Mouse (Mus musculus): ENCODE measurements around the gene Epo. TPM values are rescaled to one million over a fixed set of nuclear protein-coding genes. Genes with fewer than 3 reads are reported as not detected.
A peak's percentile ranks its signal among the peaks of the same experiment; 100 is the strongest.

Gene Epo
- polyA plus RNA-seq, 1 experiment from 2014 or later = 0.45 TPM

DNA sequence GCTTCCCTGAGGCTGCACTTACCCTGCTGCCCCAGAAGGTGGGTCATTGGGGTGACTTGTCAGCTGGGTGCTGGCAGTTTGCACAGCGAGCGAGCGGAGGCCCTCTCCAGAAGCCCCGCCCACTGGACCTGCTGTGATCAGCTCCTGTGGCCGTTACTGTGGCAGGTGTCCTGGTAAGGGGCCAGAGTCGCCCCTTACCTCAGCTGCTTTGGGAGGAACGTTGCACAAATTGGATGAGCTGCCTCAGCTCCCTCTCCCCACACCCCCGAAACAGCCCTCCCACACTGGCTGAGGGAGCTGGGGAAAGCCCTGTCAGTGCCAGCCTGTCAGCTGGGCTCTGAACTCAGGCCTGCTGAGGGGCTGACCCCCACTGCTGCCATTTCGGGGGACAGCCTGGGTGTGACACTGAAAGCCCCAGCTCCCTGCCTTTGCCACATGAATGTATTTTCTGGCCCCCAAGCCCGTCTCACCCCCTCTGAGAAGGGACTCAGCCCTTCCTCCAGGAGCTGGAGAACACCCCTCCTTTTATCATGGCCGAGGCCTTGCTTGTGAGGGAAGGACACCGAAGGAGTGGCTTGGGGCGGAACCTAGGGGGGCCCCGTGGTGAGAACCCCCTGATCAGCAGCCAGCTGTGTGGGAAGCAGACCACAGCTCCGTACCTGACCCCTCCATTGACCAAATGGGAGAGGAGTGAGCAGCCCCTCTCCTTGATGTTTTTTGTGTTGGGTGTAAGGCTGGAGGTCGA lies 6.7 kb downstream of the Epo start:
- ATAC-seq (replicated peaks; ENCODE audit: low FRiP score) = no peak

DNA sequence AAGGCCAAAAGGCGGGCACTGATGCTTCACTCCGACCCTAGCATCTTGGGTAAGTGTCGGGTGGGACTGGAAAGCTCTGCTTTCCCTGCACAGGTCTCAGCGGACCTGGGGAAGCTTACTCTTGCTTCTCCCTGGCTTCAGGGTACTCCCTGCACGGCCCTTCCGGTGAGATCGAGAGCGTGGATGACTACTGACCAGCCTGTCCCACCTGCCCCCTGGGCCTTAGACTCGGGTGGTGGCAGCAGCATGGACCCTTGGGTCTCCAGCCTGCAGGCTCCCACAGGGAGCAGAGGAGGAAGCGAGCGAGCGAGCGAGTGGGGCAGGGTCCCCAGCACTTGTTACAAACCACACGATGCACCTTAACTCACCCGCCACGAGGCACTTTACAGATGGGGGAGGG lies 7.5 kb downstream of the Epo start:
- ATAC-seq (replicated peaks; ENCODE audit: low FRiP score) = no peak
- H3K4me3 ChIP-seq (replicated peaks) = no peak overlapping the region
- no peak overlapping the region for H3K9ac ChIP-seq
- H3K4me1 ChIP-seq = peaks cover 27% of the 10 kb centered on the region
- no peak overlapping the region for H3K4me2 ChIP-seq
- H3K9me3 ChIP-seq (replicated peaks) = no peaks in the 10 kb centered on the region
- no peaks in the 10 kb centered on the region for H3K27me3 ChIP-seq
- 74% methylated on average over 16 of the region's 16 CpGs for WGBS
- H3K27ac ChIP-seq = peak overlapping the region; percentile 29; the same call in 1 of the 2 replicates
- peaks cover 98% of the 10 kb centered on the region for H3K36me3 ChIP-seq

More for the DNA sequence above, 6.7 kb downstream of the Epo start:
- Histone ChIP-seq H3K27ac (peak overlapping the region; percentile 45), H3K27me3 (no peaks in the 10 kb centered on the region), H3K4me1 (peaks cover 35% of the 10 kb centered on the region), H3K4me3 (replicated peaks) (no peak overlapping the region), H3K4me2 (no peak overlapping the region), H3K9ac (no peak overlapping the region), H3K9me3 (replicated peaks) (no peaks in the 10 kb centered on the region), H3K36me3 (peaks cover 89% of the 10 kb centered on the region)
- 46% methylated on average over 16 of the region's 16 CpGs for WGBS

DNA sequence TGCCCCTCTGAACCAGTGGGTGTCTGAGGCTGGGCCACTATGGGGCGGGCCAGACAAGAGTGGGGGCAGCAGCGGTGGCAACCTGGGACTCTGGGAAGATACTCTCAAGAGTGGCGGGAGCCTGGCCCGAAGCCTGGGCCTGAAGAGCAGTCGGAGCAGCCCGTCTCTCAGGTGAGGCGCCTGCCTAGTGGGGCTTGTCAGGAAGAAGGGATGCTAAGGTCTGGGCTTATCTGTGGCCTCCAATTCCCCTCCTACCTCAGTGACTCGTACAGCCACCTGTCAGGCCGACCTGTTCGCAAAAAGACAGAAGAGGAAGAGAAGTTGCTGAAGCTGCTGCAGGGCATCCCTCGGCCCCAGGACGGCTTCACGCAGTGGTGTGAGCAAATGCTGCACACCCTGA lies 8.4 kb downstream of the Epo start:
- WGBS = 88% methylated on average over 13 of the region's 13 CpGs
- Histone ChIP-seq H3K27me3 (no peaks in the 10 kb centered on the region), H3K4me2 (no peak overlapping the region), H3K4me3 (replicated peaks) (no peak overlapping the region), H3K9ac (no peak overlapping the region), H3K9me3 (replicated peaks) (no peaks in the 10 kb centered on the region), H3K4me1 (peaks cover 18% of the 10 kb centered on the region), H3K36me3 (peaks cover 98% of the 10 kb centered on the region), H3K27ac (no peak overlapping the region)
- no peak for ATAC-seq (replicated peaks; ENCODE audit: low FRiP score)

DNA sequence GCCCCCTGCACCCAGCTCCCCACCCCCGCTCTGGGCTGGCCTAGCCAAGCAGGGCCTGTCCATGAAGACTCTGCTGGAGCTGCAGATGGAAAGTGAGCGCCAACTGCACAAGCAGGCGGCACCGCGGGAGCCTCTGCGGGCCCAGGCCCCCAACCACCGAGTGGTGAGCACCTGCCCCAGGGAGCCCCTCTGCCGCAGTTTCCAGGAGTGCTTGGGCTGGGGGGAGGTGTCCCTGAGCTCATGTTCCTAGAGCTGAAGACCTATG lies 8.9 kb downstream of the Epo start:
- peaks cover 14% of the 10 kb centered on the region for H3K4me1 ChIP-seq
- no peak overlapping the region for H3K9ac ChIP-seq
- H3K27me3 ChIP-seq = no peaks in the 10 kb centered on the region
- H3K4me3 ChIP-seq (replicated peaks) = no peak overlapping the region
- H3K27ac ChIP-seq = no peak overlapping the region
- WGBS = 88% methylated on average over 8 of the region's 8 CpGs
- H3K9me3 ChIP-seq (replicated peaks) = no peaks in the 10 kb centered on the region
- ATAC-seq (replicated peaks; ENCODE audit: low FRiP score) = no peak
- H3K4me2 ChIP-seq = no peak overlapping the region
- peaks cover 98% of the 10 kb centered on the region for H3K36me3 ChIP-seq

DNA sequence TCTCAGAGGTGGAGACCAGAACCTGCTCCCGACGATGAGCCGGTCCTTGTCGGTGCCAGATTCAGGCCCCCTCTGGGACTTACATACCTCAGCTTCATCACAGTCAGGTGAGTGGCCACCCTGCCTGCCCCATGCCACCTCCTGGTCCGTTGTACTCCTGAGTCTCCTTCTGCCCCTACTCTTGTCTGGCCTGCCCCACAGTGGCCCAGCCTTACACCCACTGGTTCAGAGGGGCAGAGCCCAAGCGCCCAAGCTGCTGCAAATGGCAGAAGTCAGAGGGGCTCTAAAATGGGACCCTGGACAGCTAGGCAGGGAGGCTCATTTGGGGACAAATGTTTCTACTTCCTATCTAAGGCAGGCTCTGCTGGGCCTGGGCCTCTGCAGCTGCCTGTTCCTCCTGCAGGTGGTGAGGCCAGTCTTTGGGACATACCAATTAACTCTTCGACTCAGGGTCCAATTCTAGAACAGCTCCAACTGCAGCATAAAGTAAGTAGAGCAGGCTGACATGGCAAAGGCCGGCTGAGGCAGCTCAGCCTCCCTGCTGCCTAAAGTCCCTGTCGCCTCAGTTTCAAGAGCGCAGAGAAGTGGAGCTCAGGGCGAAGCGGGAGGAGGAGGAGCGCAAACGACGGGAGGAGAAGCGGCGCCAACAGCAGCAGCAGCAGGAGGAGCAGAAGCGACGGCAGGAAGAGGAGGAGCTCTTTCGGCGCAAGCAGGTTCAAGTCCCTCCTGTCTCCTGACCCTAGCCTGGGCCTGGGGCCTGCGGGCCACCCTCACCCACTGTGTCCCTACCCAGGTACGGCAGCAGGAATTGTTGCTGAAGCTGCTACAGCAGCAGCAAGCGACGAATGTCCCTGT lies 9.4 kb downstream of the Epo start:
- peaks cover 10% of the 10 kb centered on the region for H3K4me1 ChIP-seq
- H3K27me3 ChIP-seq = no peaks in the 10 kb centered on the region
- H3K27ac ChIP-seq = no peak overlapping the region
- peaks cover 98% of the 10 kb centered on the region for H3K36me3 ChIP-seq
- 82% methylated on average over 25 of the region's 25 CpGs for WGBS
- H3K9me3 ChIP-seq (replicated peaks) = no peaks in the 10 kb centered on the region
- no peak for ATAC-seq (replicated peaks; ENCODE audit: low FRiP score)
- H3K9ac ChIP-seq = no peak overlapping the region
- H3K4me3 ChIP-seq (replicated peaks) = no peak overlapping the region
- no peak overlapping the region for H3K4me2 ChIP-seq

DNA sequence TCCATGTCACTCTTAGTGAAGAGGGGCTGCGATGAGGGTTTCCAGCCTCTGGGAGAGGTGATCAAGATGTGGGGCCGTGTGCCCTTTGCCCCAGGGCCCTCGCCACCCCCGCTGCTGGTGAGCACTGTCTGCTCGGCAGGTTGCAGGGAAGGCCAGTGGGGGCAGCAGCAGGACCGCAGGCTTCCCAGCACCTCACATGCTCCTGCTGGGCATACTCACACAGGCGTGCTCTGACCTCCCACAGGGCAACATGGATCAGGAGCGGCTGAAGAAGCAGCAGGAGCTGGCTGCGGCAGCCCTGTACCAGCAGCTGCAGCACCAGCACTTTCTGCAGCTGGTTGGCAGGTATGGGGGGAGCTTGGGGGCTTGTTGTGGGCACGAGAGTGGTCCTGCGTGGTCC lies 10.3 kb downstream of the Epo start:
- Histone ChIP-seq H3K4me1 (peaks cover 10% of the 10 kb centered on the region), H3K27ac (no peak overlapping the region), H3K4me2 (no peak overlapping the region), H3K9me3 (replicated peaks) (no peaks in the 10 kb centered on the region), H3K27me3 (no peaks in the 10 kb centered on the region), H3K4me3 (replicated peaks) (no peak overlapping the region), H3K9ac (no peak overlapping the region), H3K36me3 (peaks cover 98% of the 10 kb centered on the region)
- WGBS = 77% methylated on average over 11 of the region's 11 CpGs
- ATAC-seq (replicated peaks; ENCODE audit: low FRiP score) = no peak

DNA sequence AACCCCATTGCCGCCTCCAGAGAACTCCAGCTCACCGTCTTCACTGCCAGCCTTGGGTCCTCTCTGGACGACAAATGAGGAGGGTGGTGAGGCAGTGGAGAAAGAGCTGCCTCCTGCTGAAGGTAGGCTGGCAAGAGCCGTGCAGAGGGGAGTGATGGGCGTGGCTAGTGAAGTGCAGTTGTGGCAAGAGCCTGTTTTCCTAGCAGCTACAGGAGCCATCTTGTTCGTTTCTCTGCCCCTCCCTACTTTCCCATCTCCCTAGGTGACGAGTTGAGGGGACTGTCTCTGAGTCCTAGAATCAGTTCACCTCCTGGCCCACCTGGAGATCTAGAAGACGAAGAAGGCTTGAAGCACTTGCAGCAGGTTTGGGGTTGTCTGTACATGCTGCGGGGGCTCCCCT lies 11.2 kb downstream of the Epo start:
- 79% methylated on average over 9 of the region's 9 CpGs for WGBS
- H3K27me3 ChIP-seq = no peaks in the 10 kb centered on the region
- no peak overlapping the region for H3K4me2 ChIP-seq
- H3K9me3 ChIP-seq (replicated peaks) = no peaks in the 10 kb centered on the region
- peaks cover 8% of the 10 kb centered on the region for H3K4me1 ChIP-seq
- H3K27ac ChIP-seq = no peak overlapping the region
- H3K9ac ChIP-seq = no peak overlapping the region
- H3K36me3 ChIP-seq = peaks cover 98% of the 10 kb centered on the region
- H3K4me3 ChIP-seq (replicated peaks) = no peak overlapping the region
- no peak for ATAC-seq (replicated peaks; ENCODE audit: low FRiP score)

DNA sequence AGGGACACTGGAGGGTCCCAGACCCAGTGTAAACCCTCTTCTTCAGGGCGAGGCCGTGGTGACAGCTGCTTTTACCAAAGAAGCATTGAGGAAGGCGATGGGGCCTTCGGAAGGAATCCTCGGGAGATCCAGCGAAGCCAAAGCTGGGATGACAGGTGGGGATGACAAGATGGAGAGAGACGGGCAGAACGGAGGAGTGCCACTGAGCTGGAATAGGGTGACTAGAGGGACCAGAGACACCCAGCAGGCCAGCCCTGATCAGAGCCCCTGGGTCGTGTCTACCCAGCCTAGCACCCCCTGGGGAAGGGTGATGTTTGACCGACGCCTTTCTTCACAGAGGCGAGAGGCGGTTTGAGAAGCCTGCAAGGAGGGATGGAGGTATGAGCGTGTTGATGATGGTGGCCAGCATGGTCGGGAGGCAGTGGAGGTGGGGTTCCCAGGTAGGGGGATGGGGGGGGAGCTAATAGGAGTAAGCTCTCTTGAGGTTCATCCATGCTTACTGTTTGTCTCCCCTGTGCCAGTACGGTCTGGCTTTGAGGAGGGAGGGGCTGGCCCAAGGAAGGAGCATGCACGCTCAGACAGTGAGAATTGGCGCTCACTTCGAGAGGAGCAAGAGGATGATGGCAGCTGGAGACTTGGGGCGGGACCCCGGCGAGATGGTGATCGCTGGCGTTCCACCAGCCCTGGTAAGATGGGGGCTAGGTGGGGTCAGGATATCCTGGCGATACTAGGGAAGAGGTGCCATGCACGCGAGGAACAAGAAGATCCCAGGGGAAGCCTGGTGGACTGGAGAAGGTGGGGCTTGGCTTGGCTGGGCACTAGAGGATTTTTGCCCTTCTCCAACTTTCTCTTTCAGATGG lies 13.1 kb downstream of the Epo start:
- WGBS = 90% methylated on average over 27 of the region's 27 CpGs
- Histone ChIP-seq H3K36me3 (peaks cover 79% of the 10 kb centered on the region), H3K27me3 (no peaks in the 10 kb centered on the region), H3K9ac (no peak overlapping the region), H3K4me1 (peaks cover 12% of the 10 kb centered on the region), H3K27ac (no peak overlapping the region), H3K9me3 (replicated peaks) (no peaks in the 10 kb centered on the region), H3K4me3 (replicated peaks) (no peak overlapping the region), H3K4me2 (no peak overlapping the region)
- no peak for ATAC-seq (replicated peaks; ENCODE audit: low FRiP score)

DNA sequence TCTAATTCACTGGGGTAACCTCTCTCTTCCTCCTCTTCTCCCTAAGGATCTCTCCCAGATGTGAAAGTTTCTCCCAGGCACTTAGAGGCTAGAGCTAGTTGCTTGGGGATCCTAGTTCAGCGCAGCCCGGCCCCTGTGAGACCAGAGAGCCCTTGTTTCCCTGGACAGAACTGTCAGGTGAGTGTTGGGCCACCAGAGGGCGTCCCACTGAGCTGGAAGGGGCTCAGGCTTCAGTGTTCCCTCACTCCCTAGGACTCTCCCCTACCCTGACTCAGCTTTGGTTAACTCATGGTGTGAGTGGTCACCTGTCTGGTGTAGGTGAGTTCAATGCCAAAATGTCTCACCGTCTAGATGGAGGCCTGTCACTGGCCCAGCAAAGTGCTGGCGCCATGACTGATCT lies 14.6 kb downstream of the Epo start, which contains the start of gene Gigyf1:
Gene Gigyf1, plus strand, starts transcription at position 113 of the 400 bp plus-strand sequence.
- Histone ChIP-seq H3K4me3 (replicated peaks) (no peak within 1 kb of the TSS), H3K4me2 (no peak within 1 kb of the TSS), H3K9me3 (replicated peaks) (no peaks in the 10 kb centered on the region), H3K9ac (no peak within 1 kb of the TSS), H3K4me1 (peaks cover 26% of the 10 kb centered on the region), H3K27me3 (no peaks in the 10 kb centered on the region), H3K27ac (no peak within 1 kb of the TSS), H3K36me3 (peaks cover 71% of the 10 kb centered on the region)
- WGBS = 73% methylated on average over 5 of the region's 5 CpGs
- ATAC-seq (replicated peaks; ENCODE audit: low FRiP score) = no peak

DNA sequence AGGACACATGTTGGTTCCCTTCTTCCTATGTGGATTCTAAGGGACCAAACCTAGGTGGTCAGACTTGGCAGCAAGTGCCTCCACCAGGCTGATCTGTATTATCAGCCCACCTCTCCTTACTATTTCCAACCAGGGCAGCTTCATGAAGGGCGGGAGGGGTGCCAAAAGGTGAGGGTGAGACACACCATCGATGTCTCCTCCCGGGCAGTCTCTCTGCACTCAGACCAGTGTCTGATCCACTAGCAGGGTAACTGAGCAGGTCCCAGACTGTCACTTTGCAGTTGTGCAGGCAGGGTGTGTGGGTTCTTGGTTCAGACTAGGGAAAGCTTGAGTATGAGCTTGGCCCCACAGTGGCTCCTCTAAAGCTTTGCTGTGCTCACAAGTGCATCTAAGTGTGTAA lies 18.2 kb downstream of the Epo start:
- Histone ChIP-seq H3K4me1 (peaks cover 53% of the 10 kb centered on the region), H3K4me2 (no peak overlapping the region), H3K9ac (no peak overlapping the region), H3K36me3 (peaks cover 35% of the 10 kb centered on the region), H3K27ac (no peak overlapping the region), H3K4me3 (replicated peaks) (no peak overlapping the region), H3K9me3 (replicated peaks) (no peaks in the 10 kb centered on the region), H3K27me3 (no peaks in the 10 kb centered on the region)
- no peak for ATAC-seq (replicated peaks; ENCODE audit: low FRiP score)
- 84% methylated on average over 3 of the region's 3 CpGs for WGBS

DNA sequence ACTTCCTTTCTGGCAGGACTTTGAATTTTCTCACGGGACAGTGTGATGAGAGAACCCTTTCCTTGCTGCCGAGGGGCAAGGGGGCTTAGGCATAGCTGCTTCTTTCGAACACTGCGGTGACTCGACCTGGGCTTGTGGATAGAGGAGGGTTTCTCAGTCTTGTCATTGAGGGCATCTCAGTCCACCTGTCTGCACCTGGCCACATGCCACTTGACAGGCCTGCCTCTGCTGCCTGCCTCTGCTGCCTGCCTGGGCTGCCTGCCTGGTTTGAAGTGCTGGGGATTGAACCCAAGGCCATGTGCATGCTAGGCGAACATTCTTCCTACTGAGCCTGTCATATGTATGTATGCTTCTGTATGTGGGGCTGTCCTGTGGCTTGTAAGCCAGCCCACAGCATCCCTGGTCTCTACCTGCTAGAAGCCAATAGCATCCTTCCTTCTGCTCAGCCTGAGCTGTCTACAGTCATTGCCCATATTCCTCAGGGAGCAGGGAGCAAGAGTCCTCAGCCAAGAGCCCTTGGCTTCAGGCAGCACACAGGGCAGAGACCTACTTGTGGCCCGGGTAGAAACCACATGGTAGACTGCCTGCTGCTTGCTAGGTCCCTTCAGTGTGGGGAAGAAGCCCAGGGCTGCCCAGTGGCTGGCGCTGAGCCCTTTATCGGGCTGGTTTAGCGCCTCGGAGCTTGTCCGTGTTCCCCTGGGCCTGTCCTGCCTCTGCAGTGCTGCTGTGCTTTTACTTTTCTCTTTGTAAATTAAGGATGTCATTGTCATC lies 18.9 kb downstream of the Epo start:
- H3K4me1 ChIP-seq = peaks cover 56% of the 10 kb centered on the region
- no peaks in the 10 kb centered on the region for H3K9me3 ChIP-seq (replicated peaks)
- no peak for ATAC-seq (replicated peaks; ENCODE audit: low FRiP score)
- peaks cover 28% of the 10 kb centered on the region for H3K36me3 ChIP-seq
- H3K4me3 ChIP-seq (replicated peaks) = no peak overlapping the region
- no peak overlapping the region for H3K27ac ChIP-seq
- WGBS = 83% methylated on average over 12 of the region's 12 CpGs
- H3K4me2 ChIP-seq = no peak overlapping the region
- H3K9ac ChIP-seq = no peak overlapping the region
- H3K27me3 ChIP-seq = no peaks in the 10 kb centered on the region

Measured in kidney, embryonic 15.5 days (tissue).